Mouse (Mus musculus): ENCODE data around the gene 1700003E16Rik. TPM values are rescaled to one million over a fixed set of nuclear protein-coding genes. Genes with fewer than 3 reads are reported as not detected.

The 1700003E16Rik gene
- polyA plus RNA-seq, 1 experiment, result not detected

GRCm38 (mm10) chr6:83203320-83203719 lies 47.1 kb downstream of the 1700003E16Rik start:
- TF ChIP-seq GATA1 (IDR thresholded peaks at IDR 0.05; ENCODE audit: low read length), result no peak

DNA sequence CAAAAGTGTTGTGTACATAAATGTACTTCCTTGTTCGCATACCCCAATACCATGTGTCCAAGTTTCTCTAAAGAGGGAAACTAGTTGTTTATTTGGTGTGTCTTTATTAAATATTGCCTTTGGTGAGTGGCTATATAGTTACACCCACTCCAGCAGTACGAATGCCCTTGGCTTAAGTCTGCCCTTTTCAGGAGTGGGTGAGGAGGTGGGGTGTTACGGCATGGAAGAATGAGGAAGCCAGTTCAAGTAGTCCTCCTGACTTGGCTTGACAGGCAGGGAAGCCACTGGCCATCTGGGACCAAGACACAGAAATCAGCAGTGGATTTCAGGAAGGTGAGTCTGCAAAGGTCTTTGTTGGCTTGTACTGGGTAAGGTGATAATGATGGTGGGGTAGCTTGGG lies 49.6 kb downstream of the 1700003E16Rik start:
- TF ChIP-seq GATA1 (IDR thresholded peaks at IDR 0.05; ENCODE audit: low read length), result no peak

- no peak for TF ChIP-seq GATA1 (IDR thresholded peaks at IDR 0.05; ENCODE audit: low read length)
These were observed 50.1 kb downstream of the 1700003E16Rik start for GRCm38 (mm10) chr6:83206321-83206720.

GRCm38 (mm10) chr6:83207361-83208049 lies 51.3 kb downstream of the 1700003E16Rik start:
- TF ChIP-seq GATA1 (IDR thresholded peaks at IDR 0.05; ENCODE audit: low read length), result no peak

DNA sequence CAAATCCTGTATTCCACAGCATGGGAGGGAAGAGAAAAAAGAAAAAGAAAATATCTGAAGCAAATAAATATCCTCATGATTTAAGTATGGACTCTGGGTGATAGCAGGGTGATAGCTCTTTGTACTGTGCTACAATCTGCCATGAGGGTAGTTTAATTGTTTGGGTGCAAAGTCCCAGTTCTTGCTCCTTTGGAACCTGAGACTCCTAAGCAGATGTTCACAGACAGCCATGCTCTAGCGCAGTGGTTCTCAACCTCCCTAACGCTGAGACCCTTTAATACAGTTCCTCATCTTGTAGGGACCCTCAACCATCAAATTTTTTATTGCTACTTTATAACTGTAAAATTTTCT lies 51.8 kb downstream of the 1700003E16Rik start:
- no peak for TF ChIP-seq GATA1 (IDR thresholded peaks at IDR 0.05; ENCODE audit: low read length)

GRCm38 (mm10) chr6:83210495-83210894 lies 54.3 kb downstream of the 1700003E16Rik start:
- no peak for TF ChIP-seq GATA1 (IDR thresholded peaks at IDR 0.05; ENCODE audit: low read length)

DNA sequence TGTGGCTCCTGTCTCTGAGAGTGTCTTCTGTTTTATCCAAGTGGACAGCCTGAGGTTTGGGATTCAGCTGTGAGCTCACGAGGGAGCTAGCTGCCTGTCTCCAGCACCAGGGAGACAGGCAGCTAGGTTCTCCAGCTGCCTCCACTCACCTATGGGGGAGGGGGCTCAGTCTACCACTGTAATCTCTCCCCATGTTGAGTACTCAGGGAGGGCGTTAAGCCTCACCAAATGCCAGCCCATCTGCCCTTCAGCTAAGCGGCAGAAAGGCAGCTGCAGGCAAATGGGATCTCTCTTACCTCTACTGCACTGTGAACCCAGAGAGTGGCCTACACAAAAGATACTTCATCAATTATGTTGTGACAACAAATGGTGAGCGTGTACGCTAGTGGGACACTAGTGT lies 55.3 kb downstream of the 1700003E16Rik start:
- no peak for TF ChIP-seq GATA1 (IDR thresholded peaks at IDR 0.05; ENCODE audit: low read length)

Other genes starting within 250 kb of the 1700003E16Rik start
- not detected in 2 replicates for gene Sema4f, start 216.6 kb upstream of the 1700003E16Rik start, polyA plus RNA-seq (2012)
- 2.1 and 3.4 TPM in 2 replicates for gene M1ap, start 209.5 kb upstream of the 1700003E16Rik start, polyA plus RNA-seq (2012)
- 128 and 144 TPM in 2 replicates for gene Dok1, start 122.9 kb upstream of the 1700003E16Rik start, polyA plus RNA-seq (2012)
- gene Loxl3, start 122.2 kb upstream of the 1700003E16Rik start, polyA plus RNA-seq (2012), result 0.30 and 0.32 TPM in 2 replicates
- 1,009 and 1,196 TPM in 2 replicates for gene Aup1, start 101.9 kb upstream of the 1700003E16Rik start, polyA plus RNA-seq (2012)
- gene Htra2, start 101.1 kb upstream of the 1700003E16Rik start, polyA plus RNA-seq (2012), result 86.7 and 110 TPM in 2 replicates
- 0.85 and 1.5 TPM in 2 replicates for gene Dqx1, start 98.6 kb upstream of the 1700003E16Rik start, polyA plus RNA-seq (2012)
- not detected in 2 replicates for gene Tlx2, start 86.1 kb upstream of the 1700003E16Rik start, polyA plus RNA-seq (2012)
- gene Pcgf1, start 78.5 kb upstream of the 1700003E16Rik start, polyA plus RNA-seq (2012), result 8.6 and 10.8 TPM in 2 replicates
- gene Lbx2, start 70.0 kb upstream of the 1700003E16Rik start, polyA plus RNA-seq (2012), result 0.10 and 0.13 TPM in 2 replicates
- 12.9 and 13.9 TPM in 2 replicates for gene Ccdc142, start 54.8 kb upstream of the 1700003E16Rik start, polyA plus RNA-seq (2012)
- 5.2 and 7.2 TPM in 2 replicates for gene Gm42688, start 54.8 kb upstream of the 1700003E16Rik start, polyA plus RNA-seq (2012)
- gene Mrpl53, start 47.4 kb upstream of the 1700003E16Rik start, polyA plus RNA-seq (2012), result 69.5 and 81.4 TPM in 2 replicates
- gene Mogs, start 40.9 kb upstream of the 1700003E16Rik start, polyA plus RNA-seq (2012), result 163 and 176 TPM in 2 replicates
- 47.0 and 70.0 TPM in 2 replicates for gene Wbp1, start 34.8 kb upstream of the 1700003E16Rik start, polyA plus RNA-seq (2012)
- gene Ino80b, start 31.0 kb upstream of the 1700003E16Rik start, polyA plus RNA-seq (2012), result 158 and 217 TPM in 2 replicates
- gene Rtkn, start 20.9 kb upstream of the 1700003E16Rik start, polyA plus RNA-seq (2012), result 13.1 and 20.1 TPM in 2 replicates
- not detected in 2 replicates for gene Wdr54, start within 50 bp of the 1700003E16Rik start, polyA plus RNA-seq (2012)
- gene Dctn1, start 9.5 kb downstream of the 1700003E16Rik start, polyA plus RNA-seq (2012), result 307 and 323 TPM in 2 replicates
- gene Slc4a5, start 63.4 kb downstream of the 1700003E16Rik start, polyA plus RNA-seq (2012), result not detected in 2 replicates
- 28.6 and 33.9 TPM in 2 replicates for gene Mthfd2, start 169.5 kb downstream of the 1700003E16Rik start, polyA plus RNA-seq (2012)
- gene Mob1a, start 169.6 kb downstream of the 1700003E16Rik start, polyA plus RNA-seq (2012), result 121 and 167 TPM in 2 replicates
- gene Bola3, start 192.7 kb downstream of the 1700003E16Rik start, polyA plus RNA-seq (2012), result 66.7 and 111 TPM in 2 replicates

Data from G1E-ER4 (cell line).